Mouse (Mus musculus): ENCODE data around the gene D330020A13Rik. TPM values are rescaled to one million over a fixed set of nuclear protein-coding genes. Genes with fewer than 3 reads are reported as not detected.

D330020A13Rik gene
- polyA plus RNA-seq, 1 experiment from 2014 or later = 0.49 TPM

DNA sequence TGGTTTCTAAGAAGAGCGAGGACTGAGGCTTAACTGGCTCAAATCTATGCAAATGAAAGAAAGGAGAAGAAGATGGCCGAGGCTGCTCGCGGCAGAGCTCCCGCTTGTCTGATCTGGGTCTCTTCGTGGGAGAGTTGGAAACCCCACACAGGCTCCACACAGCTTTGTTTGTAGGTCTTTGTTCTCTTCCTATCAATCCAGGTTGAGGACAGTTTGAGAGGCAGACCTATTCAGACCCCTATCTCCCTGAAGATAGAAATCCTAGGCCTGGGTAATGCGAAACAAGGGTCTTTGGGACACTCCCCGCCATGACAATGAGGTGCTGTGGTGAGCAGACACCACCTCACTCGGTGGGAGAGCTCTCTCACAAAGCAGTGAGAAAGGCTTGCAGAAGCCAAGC lies 34.7 kb upstream of the D330020A13Rik start:
- H3K27me3 ChIP-seq (ENCODE audit: control insufficient read depth, insufficient read depth, low read length) = no peaks in the 10 kb centered on the region
- no peaks in the 10 kb centered on the region for H3K9me3 ChIP-seq (replicated peaks; ENCODE audit: control insufficient read depth, low read length)
- H3K4me2 ChIP-seq (ENCODE audit: low read depth, low read length) = no peak overlapping the region
- no peaks in the 10 kb centered on the region for H3K4me1 ChIP-seq (ENCODE audit: control insufficient read depth, insufficient read depth, low read length)
- no peak overlapping the region for H3K9ac ChIP-seq (ENCODE audit: low read length)
- no peak overlapping the region for H3K4me3 ChIP-seq (ENCODE audit: low read length)
- no peaks in the 10 kb centered on the region for H3K36me3 ChIP-seq (ENCODE audit: control insufficient read depth, insufficient read depth)
- H3K27ac ChIP-seq (ENCODE audit: low read length) = no peak overlapping the region
- ATAC-seq (replicated peaks; ENCODE audit: extremely low read depth, insufficient read depth, low FRiP score) = no peak
- WGBS = 42% methylated on average over 9 of the region's 9 CpGs

DNA sequence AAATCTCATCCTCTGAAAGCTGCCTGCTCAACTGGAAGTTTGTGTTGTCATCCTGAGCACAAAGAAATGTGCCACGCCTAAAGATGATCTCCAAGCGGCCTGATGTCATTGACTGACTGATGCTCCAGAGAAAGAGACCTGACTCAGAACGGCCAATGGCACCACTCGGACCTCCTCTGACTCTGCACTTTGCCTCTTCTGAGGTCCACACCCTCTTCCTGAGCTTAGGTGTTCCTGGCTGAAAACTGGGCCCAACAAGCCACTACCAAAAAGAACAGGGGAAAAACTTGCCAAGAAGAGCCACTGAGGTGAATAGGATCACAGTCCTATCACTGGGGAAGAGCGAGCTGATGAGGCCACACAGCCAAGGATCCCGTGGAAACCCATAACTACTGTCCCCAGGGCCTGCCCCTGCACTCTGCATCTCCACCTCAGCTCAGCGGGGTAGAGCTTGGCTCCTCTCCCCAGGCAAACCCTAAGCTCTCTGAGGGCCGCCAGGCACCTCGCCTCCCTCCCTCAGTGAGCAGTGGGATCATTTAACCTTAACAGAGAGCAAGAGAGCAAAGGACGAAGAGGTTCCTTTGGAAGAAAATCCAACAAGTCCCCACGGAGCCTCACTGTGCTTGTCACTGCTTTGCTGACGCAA lies 31.2 kb upstream of the D330020A13Rik start:
- Histone ChIP-seq H3K4me3 (ENCODE audit: low read length) (no peak overlapping the region), H3K36me3 (ENCODE audit: control insufficient read depth, insufficient read depth) (no peaks in the 10 kb centered on the region), H3K4me1 (ENCODE audit: control insufficient read depth, insufficient read depth, low read length) (no peaks in the 10 kb centered on the region), H3K27me3 (ENCODE audit: control insufficient read depth, insufficient read depth, low read length) (no peaks in the 10 kb centered on the region), H3K9me3 (replicated peaks; ENCODE audit: control insufficient read depth, low read length) (no peaks in the 10 kb centered on the region), H3K27ac (ENCODE audit: low read length) (no peak overlapping the region), H3K4me2 (ENCODE audit: low read depth, low read length) (no peak overlapping the region), H3K9ac (ENCODE audit: low read length) (no peak overlapping the region)
- WGBS = 68% methylated on average over 12 of the region's 12 CpGs
- ATAC-seq (replicated peaks; ENCODE audit: extremely low read depth, insufficient read depth, low FRiP score) = no peak

- Histone ChIP-seq H3K9me3 (replicated peaks; ENCODE audit: control insufficient read depth, low read length) (no peaks in the 10 kb centered on the region), H3K9ac (ENCODE audit: low read length) (no peak overlapping the region), H3K36me3 (ENCODE audit: control insufficient read depth, insufficient read depth) (no peaks in the 10 kb centered on the region), H3K27ac (ENCODE audit: low read length) (no peak overlapping the region), H3K4me3 (ENCODE audit: low read length) (no peak overlapping the region), H3K4me1 (ENCODE audit: control insufficient read depth, insufficient read depth, low read length) (no peaks in the 10 kb centered on the region), H3K4me2 (ENCODE audit: low read depth, low read length) (no peak overlapping the region), H3K27me3 (ENCODE audit: control insufficient read depth, insufficient read depth, low read length) (no peaks in the 10 kb centered on the region)
- 78% methylated on average over 7 of the region's 7 CpGs for WGBS
- ATAC-seq (replicated peaks; ENCODE audit: extremely low read depth, insufficient read depth, low FRiP score) = no peak
These were observed 30.6 kb upstream of the D330020A13Rik start for GRCm38 (mm10) chr6:120263608-120264007.

GRCm38 (mm10) chr6:120264151-120264550 lies 30.0 kb upstream of the D330020A13Rik start:
- ATAC-seq (replicated peaks; ENCODE audit: extremely low read depth, insufficient read depth, low FRiP score) = 0 out of 2 replicates have a peak, but pooled peaks have one; percentile 14
- Histone ChIP-seq H3K4me3 (ENCODE audit: low read length) (no peak overlapping the region), H3K9ac (ENCODE audit: low read length) (no peak overlapping the region), H3K9me3 (replicated peaks; ENCODE audit: control insufficient read depth, low read length) (no peaks in the 10 kb centered on the region), H3K27ac (ENCODE audit: low read length) (no peak overlapping the region), H3K4me1 (ENCODE audit: control insufficient read depth, insufficient read depth, low read length) (no peaks in the 10 kb centered on the region), H3K4me2 (ENCODE audit: low read depth, low read length) (no peak overlapping the region), H3K36me3 (ENCODE audit: control insufficient read depth, insufficient read depth) (no peaks in the 10 kb centered on the region), H3K27me3 (ENCODE audit: control insufficient read depth, insufficient read depth, low read length) (no peaks in the 10 kb centered on the region)
- 36% methylated on average over 6 of the region's 6 CpGs for WGBS

- Histone ChIP-seq H3K4me3 (ENCODE audit: low read length) (no peak overlapping the region), H3K4me1 (ENCODE audit: control insufficient read depth, insufficient read depth, low read length) (peaks cover 26% of the 10 kb centered on the region), H3K9me3 (replicated peaks; ENCODE audit: control insufficient read depth, low read length) (no peaks in the 10 kb centered on the region), H3K9ac (ENCODE audit: low read length) (no peak overlapping the region), H3K27me3 (ENCODE audit: control insufficient read depth, insufficient read depth, low read length) (no peaks in the 10 kb centered on the region), H3K27ac (ENCODE audit: low read length) (peak overlapping the region; percentile 80), H3K36me3 (ENCODE audit: control insufficient read depth, insufficient read depth) (no peaks in the 10 kb centered on the region), H3K4me2 (ENCODE audit: low read depth, low read length) (no peak overlapping the region)
- ATAC-seq (replicated peaks; ENCODE audit: extremely low read depth, insufficient read depth, low FRiP score) = no peak
- WGBS = 61% methylated on average over 8 of the region's 8 CpGs
These were observed 20.0 kb upstream of the D330020A13Rik start for GRCm38 (mm10) chr6:120274181-120274580.

DNA sequence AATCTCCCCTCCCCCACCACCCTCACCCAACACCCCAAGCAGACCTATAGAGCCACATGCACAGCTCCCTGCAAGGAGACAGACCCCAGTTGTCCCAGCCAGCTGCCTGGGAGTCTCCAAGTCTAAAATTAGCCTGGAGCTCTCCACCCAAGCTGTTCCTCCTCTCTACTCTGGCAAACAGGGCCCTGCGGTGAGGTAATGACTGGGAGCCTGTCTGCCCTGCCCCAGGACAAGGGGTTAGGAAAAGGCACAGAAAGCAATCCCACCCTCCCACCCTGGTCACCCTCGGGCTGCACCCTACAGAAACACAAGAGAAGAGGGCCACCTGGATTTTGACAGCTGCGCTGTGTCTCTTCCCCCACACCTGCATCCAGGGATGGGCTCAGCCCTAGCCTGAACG lies 19.3 kb upstream of the D330020A13Rik start:
- Histone ChIP-seq H3K36me3 (ENCODE audit: control insufficient read depth, insufficient read depth) (no peaks in the 10 kb centered on the region), H3K9ac (ENCODE audit: low read length) (peak overlapping the region; percentile 24), H3K27ac (ENCODE audit: low read length) (peak overlapping the region; percentile 80), H3K4me1 (ENCODE audit: control insufficient read depth, insufficient read depth, low read length) (peaks cover 29% of the 10 kb centered on the region), H3K9me3 (replicated peaks; ENCODE audit: control insufficient read depth, low read length) (no peaks in the 10 kb centered on the region), H3K27me3 (ENCODE audit: control insufficient read depth, insufficient read depth, low read length) (no peaks in the 10 kb centered on the region), H3K4me3 (ENCODE audit: low read length) (no peak overlapping the region), H3K4me2 (ENCODE audit: low read depth, low read length) (no peak overlapping the region)
- ATAC-seq (replicated peaks; ENCODE audit: extremely low read depth, insufficient read depth, low FRiP score) = peak; percentile 89
- WGBS = 36% methylated on average over 4 of the region's 4 CpGs

- H3K4me2 ChIP-seq (ENCODE audit: low read depth, low read length) = no peak overlapping the region
These were observed 18.9 kb upstream of the D330020A13Rik start for GRCm38 (mm10) chr6:120275301-120275700.

DNA sequence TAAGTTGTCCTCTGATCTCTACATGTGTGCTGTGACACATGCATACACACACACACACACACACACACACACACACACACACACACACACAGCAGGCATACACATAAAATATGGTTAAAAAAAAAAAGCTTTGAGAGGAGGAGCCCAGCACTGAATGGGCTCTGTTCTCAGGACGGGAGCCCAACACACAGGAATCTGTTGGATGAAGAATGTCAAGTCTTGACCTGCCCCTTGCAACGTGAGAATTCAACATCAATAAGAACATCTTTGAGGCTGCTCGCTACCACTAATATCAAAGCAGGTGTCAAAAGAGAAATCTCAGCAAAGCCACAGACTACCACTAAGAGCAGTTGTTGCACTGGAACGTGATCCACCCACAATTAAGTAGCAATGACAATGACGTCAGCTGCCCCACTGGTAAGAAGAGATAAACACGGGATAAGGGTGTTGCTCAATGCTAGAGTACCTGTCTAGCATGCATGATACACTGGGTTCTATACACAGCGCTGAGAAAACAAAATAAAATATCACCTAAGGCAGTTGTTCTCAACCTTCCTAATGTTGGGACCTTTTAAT lies 17.2 kb upstream of the D330020A13Rik start:
- H3K4me3 ChIP-seq (ENCODE audit: low read length) = no peak overlapping the region
- no peaks in the 10 kb centered on the region for H3K9me3 ChIP-seq (replicated peaks; ENCODE audit: control insufficient read depth, low read length)
- ATAC-seq (replicated peaks; ENCODE audit: extremely low read depth, insufficient read depth, low FRiP score) = no peak
- no peak overlapping the region for H3K4me2 ChIP-seq (ENCODE audit: low read depth, low read length)
- H3K27me3 ChIP-seq (ENCODE audit: control insufficient read depth, insufficient read depth, low read length) = no peaks in the 10 kb centered on the region
- H3K9ac ChIP-seq (ENCODE audit: low read length) = no peak overlapping the region
- WGBS = 70% methylated on average over 7 of the region's 7 CpGs
- H3K36me3 ChIP-seq (ENCODE audit: control insufficient read depth, insufficient read depth) = no peaks in the 10 kb centered on the region
- H3K4me1 ChIP-seq (ENCODE audit: control insufficient read depth, insufficient read depth, low read length) = peaks cover 29% of the 10 kb centered on the region
- no peak overlapping the region for H3K27ac ChIP-seq (ENCODE audit: low read length)

More at GRCm38 (mm10) chr6:120275301-120275700, 18.9 kb upstream of the D330020A13Rik start:
- Histone ChIP-seq H3K4me3 (ENCODE audit: low read length) (no peak overlapping the region), H3K4me1 (ENCODE audit: control insufficient read depth, insufficient read depth, low read length) (peaks cover 29% of the 10 kb centered on the region), H3K27ac (ENCODE audit: low read length) (peak overlapping the region; percentile 80), H3K9me3 (replicated peaks; ENCODE audit: control insufficient read depth, low read length) (no peaks in the 10 kb centered on the region), H3K9ac (ENCODE audit: low read length) (peak overlapping the region; percentile 24), H3K36me3 (ENCODE audit: control insufficient read depth, insufficient read depth) (no peaks in the 10 kb centered on the region), H3K27me3 (ENCODE audit: control insufficient read depth, insufficient read depth, low read length) (no peaks in the 10 kb centered on the region)
- ATAC-seq (replicated peaks; ENCODE audit: extremely low read depth, insufficient read depth, low FRiP score) = peak; percentile 44; the same call in 1 of the 2 replicates
- 24% methylated on average over 6 of the region's 6 CpGs for WGBS

DNA sequence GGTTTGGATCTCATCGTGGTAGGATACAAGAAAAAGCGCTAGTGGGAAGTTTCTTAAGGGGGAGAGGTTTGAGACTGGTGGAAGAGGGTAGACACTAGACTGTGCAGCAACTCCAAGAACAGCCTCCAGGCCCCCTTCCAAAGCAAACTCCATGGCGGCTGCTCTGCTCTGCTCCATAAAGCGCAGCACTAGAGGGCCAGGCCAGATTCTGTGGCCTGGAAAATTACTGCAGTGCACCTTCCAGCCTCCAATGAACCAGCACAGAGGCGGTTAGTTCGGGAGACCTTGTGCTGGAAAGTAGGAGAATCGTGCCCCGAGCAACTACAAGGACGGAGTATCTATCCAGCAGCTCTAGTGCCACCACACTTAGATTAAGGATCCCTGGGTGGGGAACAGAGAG lies 6.9 kb upstream of the D330020A13Rik start:
- Histone ChIP-seq H3K9me3 (replicated peaks; ENCODE audit: control insufficient read depth, low read length) (no peaks in the 10 kb centered on the region), H3K27ac (ENCODE audit: low read length) (no peak overlapping the region), H3K4me2 (ENCODE audit: low read depth, low read length) (no peak overlapping the region), H3K36me3 (ENCODE audit: control insufficient read depth, insufficient read depth) (no peaks in the 10 kb centered on the region), H3K9ac (ENCODE audit: low read length) (no peak overlapping the region), H3K4me1 (ENCODE audit: control insufficient read depth, insufficient read depth, low read length) (no peaks in the 10 kb centered on the region), H3K27me3 (ENCODE audit: control insufficient read depth, insufficient read depth, low read length) (no peaks in the 10 kb centered on the region; the same call in 1 of the 2 replicates), H3K4me3 (ENCODE audit: low read length) (no peak overlapping the region)
- ATAC-seq (replicated peaks; ENCODE audit: extremely low read depth, insufficient read depth, low FRiP score) = no peak
- 83% methylated on average over 9 of the region's 9 CpGs for WGBS
